Mouse (Mus musculus): ENCODE data around the gene Atg5.

DNA sequence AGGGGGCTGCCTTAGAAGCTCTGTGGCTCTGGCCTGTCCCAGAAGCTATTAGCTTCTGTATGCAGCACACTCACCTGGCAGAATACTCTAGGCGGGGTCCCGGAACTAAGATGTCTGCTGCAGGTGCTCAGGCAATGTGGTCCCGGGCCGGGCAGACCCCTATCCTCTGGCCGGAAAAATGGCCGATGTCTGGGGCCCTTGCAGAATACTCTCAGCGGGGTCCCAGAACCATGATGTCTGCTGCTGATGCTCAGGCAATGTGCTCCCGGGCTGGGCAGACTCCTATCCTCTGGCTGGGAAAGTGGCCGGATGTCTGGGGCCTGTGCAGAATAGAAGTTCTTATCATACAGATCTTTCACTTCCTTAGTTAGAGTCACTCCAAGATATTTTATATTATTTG, 43.8 kb upstream of the Atg5 start:
- TF ChIP-seq EP300 (IDR thresholded peaks at IDR 0.05; ENCODE audit: low read depth) (no peak), CTCF (IDR thresholded peaks at IDR 0.05; ENCODE audit: low read depth) (no peak)

Measured in heart, postnatal 0 days (tissue).